Mouse (Mus musculus) cerebellum, adult 18-20 months (tissue): ENCODE measurements around the gene D8Ertd738e.
"Not testable (repeated sequence)": the region's sequence is repeated elsewhere in the genome, so short reads cannot be mapped to it uniquely, and the experiment has no call there.

Experiments used
- DNase-seq, 2 experiments: peaks; one replicate each; pipeline ENCODE4 v3.0.0; 2021

The D8Ertd738e gene

DNA sequence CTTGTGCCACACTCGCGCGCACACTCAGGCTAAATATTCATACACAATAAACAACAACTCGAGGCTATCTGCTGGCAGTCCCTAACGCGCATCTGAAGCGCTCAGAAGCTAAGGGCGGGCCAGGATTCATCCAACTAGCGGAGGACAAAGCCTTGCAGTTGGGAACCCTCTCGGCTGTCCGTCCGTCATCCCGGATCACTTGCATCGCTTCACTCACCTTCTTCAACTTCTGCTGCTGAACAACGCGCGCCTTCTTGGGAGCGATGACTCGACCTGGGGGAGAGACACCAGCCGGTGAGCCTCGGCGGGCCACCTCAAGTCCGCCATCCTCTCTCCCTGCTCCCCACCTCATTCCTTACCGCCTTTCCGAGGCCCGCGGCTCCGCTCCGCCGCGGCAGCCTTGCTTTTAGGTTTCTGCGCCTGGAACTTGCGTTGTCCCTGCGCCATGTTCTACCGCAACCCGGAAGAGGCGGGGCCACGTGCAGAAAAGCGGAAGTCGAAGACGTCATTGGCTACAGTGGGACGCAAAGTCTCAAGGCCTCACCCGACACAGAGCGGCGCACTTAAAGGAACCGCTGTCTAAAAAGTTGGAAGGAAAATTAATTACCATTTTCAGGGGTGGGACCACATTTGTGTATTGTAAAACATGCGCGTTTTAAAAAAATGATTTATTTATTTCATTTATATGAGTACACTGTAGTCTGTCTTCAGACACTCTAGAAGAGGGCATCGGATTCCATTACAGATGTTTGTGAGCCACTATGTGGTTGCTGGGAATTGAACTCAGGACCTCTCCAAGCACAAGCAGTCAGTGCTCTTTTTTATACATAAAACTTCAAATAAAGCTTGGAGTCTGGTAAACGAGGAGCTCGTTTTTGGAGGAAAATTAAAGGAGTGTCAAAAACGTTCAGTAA lies at the start of gene D8Ertd738e:
Gene D8Ertd738e (minus strand): TSS at position 463 of the 914 bp plus-strand sequence.
- peak; percentile 88 for DNase-seq

DNA sequence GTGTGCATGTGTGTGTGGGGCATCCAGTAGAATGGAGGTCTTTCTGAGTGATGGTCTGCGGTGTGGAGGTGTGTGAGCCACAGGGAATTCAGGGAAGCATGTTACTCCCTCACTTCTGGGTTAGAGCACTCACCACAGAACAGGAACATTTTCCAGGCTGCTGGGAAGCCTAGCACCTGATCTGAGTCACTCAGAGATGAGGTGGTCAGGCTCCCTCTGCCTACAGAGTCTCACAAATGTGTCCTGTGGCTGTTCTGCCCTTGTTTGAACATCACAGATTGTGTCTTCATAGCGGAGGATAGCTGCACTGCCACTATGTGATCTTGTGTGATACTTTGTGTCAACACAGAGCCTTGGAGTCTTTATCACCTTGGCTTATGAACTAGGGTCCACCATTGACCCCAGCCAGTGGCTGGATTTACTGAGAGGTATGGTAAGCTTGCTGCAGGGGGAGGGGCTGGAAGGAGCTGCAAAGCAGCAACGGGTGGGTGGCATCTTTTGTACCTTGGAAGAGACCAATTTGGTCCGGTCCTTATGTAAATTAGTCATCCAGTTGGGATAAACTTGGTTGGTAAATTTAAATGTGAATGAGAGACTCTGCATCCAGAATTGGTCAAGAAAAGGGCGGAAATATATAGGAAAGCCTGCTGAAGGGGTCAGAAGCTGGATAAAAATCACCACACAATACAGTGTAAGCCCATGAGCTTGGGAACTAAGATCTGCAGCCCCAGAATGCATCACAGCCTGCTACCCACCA lies 47.7 kb upstream of the D8Ertd738e start:
- DNase-seq = no peak

DNA sequence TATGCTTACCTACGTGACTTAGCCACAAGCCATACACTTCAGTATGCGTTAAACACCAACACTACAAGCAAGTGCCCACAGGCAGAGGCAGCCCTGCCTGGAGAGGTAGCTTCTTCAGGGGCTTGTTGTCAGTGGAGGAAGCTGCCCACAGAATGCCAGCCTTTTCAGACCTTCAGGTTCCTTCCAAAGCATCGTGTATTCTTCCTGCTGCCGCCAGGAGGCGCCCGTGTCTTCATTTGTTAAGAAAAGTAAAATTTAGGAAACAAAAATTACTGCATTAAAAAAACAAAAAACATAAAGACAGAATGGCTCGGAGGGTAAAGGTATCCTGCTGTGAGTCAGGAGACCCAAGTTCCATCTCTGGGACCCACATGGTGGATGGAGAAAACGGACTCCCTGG lies 42.2 kb upstream of the D8Ertd738e start:
- peak; percentile 69 to 89 for DNase-seq

DNA sequence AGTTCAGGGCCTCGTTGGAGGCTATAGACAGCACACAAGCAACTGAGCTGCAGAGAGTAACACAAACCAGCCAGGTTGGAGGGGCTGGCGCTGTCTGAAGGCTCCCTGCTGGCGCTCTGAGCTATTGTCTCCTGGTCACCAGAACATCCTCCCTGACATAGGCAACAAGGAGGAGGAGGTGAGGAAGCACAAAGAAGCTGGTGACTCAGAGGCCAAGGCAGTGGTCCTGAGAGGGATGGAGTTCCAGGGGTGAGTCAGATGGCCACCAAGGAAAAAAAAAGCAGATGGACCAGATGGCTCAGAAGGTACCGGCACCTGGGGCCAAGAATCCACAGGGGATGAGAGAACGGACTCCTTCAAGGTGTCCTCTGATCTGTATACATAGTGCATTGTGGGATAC lies 41.6 kb upstream of the D8Ertd738e start:
- DNase-seq = peak; percentile 68 to 69

DNA sequence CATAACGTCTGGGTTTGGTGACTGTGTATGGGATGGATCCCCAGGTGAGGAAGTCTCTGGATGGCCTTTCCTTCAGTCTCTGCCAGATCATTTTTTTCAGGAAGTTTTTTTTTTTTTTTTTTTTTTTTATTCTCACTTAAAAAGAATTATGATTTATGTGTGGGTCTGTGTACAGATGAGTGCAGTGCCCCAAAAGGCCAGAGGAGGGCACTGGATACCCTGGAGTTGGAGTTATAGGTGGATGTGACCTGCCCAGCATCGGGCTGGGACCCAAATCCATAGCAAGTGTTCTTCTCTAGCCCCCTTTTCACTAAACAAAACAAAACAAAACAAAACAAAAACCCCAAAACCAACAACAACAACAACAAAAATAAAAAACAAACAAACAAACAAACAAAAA lies 39.4 kb upstream of the D8Ertd738e start:
- peak; percentile 52 to 53 for DNase-seq

DNA sequence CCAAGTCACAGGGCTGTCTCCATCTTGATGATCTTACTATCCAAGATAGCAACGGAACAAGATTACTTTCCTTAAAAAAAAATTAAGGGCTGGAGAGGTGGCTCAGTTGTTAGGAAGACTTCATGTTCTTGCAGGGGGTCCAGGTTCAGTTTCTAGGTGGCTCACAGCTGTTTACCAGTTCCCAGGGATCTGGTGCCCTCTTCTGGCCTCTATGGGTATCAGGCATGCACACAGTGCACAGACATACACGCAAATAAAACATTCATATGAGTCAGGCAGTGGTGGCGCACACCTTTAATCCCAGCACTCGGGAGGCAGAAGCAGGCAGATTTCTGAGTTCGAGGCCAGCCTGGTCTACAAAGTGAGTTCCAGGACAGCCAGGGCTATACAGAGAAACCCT lies 36.1 kb upstream of the D8Ertd738e start:
- DNase-seq = not testable (repeated sequence)

DNA sequence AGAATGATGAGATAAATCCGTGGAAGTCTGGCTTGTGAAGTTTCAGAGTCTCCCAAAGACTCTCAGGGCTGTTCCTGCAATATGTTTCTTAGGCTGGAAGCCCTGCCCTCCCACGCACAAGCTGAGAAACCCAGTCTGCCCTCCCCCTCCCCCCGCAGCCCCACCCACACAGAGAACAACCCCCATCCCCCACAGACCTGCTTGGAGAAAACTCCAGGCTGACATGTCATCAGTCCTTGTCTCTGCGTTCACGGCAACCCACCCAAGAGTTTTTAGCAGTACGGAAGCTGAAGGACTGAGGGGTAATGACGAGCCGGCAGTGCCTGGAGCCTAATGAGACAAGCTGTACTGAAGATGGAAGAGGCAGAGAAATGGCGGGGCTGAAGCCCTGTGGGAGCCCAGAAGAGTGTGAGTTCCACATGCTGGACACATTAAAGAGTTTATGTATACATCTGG lies 35.1 kb upstream of the D8Ertd738e start:
- DNase-seq = no peak

DNA sequence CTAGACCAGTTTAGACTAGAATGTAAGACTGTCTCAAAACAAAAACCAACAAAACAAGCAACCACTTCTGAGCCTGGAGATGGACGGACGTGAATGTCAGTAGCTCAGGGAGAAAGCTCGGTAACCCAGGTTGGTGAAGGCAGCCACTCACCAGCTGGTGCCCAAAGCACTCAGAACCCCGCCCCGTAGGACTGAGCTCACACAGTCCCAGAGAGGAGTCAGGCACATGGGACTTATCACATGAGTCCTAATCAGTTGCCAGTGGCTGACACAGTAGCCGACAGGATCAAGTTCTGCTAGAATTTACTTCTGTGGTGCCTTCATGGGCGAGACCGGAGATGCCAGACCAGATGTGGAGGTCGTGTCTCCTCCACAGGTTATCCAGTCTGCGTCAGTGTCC lies 31.3 kb upstream of the D8Ertd738e start:
- DNase-seq = no peak

DNA sequence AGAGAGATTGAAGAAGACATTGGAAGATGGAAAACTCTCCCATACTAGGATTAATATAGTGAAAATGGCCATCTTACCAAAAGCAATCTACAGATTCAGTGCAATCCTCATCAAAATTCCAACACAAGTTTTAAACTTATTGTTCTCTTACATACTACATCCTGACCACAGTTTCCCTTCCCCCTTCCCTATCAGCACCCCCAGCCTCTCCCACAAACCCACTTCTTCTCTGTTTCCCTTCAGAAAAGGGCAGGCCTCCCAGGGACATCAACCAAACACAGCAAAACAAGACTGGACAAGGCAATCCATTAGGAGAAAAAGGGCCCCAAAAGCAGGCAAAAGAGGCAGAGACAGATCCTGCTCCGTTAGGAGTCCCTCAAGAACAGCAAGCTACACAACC lies 26.9 kb upstream of the D8Ertd738e start:
- DNase-seq = no peak

DNA sequence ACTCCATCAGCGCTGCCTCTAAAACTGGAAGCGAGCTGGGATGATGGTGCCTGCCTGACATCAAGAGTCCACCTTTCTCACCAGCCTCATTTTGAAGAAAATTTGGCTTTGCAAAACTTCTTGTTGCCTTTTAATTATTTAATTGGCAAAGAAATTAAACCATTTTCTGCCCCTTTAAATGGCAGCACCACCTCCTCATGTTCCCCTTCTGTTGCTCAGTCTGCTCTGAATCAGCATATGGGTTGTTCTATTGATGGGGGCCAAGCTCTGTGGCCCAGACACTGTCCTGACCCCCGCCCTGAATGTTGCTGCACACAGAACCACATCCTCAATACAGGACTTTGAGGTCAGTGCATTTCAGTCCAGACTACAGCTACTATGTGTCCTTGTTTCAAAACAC lies 24.4 kb upstream of the D8Ertd738e start:
- no peak for DNase-seq

DNA sequence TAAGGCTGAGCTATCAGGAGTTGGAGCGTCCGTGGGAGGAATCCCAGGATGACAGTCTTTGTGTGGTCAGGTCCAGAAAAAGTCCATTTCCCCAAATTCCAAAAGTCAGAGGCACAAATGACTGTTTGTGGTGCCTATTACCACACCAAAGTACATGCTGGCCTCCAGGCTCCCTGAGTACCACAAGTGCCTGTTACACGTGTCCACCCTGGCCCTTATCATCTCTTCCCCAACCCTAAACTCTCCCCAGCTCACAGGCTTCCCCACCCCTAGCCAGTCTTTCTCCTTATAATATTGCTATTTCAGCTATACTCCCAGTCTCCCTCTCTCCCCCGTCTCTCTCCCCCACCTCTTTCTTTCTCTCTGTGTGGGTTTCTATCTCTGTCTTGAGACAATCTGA lies 22.8 kb upstream of the D8Ertd738e start:
- no peak for DNase-seq

DNA sequence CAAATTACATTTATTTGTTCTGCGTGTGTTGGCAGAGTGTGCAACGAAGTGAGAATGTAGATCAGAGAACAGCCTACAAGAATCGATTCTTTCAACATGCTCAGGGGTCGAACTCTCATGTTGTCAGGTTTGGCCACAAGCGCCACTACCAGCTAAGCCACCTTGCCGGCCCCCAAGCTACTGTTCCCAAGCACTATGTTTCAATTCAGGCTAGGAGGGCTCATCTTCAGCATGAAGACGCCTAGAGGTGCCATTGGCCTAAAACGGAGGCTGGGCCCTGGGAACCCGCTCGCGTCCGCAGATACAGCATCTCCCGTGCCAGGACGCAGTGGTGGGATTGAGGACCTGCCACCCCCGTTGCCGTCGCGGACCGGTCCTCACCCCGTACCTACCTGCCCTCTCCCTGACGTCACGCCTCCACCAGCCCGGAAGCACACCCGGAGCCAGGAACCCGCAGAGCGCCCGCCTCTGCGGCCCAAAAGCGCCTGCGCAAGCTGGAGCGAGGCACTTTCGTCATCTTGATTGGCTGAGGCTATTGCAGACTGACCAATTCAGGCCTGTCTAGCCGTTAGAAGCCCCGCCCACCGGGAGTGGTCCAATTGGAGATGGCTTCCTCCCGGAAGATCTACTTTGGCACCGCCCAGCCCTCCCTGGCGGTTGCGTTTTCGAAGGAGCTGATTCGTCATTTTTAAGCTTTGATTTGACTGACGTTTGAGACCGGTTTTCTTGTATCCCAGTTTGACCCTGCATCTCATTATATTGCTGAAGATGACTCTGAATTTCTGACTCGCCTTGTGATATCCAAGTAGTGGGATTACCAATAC lies 20.6 kb upstream of the D8Ertd738e start, which contains the start of gene Ccdc130:
Gene Ccdc130 (minus strand): TSS at position 431 of the 824 bp plus-strand sequence.
- DNase-seq = peak; percentile 100

DNA sequence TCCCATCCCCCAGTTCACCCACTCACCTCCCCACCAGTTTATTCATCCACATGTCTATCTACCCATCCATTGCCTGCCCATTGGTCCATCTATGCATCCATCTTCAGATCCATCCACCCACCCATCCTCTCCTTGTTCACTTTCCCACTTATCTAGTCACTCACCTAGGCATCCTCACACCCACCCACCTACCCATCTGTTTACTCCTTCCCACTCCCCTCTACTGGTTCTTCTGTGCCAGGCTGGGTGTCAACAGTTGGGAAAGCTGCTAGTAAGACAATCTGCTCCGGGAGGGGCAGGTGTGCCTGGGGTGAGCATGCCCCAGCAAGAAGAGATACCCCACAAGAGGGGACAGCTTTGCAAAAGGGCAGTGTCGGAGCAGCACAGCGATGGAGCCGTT lies 11.6 kb upstream of the D8Ertd738e start:
- DNase-seq = no peak

DNA sequence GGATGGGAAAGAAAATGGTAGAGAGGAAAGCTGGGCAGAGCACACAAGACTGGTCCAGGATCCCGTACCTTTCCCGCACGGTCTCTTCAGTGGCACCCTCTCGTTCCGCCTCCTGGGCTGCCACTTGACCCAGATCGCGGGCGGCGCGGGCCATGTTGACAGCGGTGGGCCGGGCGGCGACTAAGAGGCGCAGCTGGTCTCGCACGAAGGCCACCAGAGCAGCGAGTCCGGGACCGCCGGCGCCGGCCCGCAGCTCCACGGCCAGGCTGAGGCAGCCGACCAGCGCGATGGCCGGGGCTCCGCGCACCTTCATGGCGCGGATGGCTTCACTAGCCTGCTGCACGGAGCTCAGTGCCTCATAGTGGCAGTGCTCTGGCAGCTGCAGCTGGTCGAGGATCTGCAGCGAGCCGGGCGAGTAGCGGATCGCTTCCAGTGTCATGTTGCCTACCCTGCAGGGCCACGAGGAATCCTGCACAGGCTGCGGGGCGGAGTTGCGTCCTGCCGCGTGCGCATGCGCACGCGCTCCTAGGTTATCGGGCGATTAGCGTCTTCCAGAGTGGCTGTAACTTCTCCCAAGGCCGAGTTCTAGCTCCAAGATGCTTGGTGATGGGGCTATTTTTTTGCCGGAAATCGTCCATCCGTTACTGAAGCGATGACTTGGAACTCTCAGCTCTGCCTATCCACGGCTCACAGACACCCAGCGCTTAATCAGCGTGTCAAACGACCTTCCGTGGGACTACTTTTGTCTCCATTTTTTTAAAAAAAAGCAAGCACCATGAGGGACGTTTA lies 7.5 kb upstream of the D8Ertd738e start, which contains the start of gene Mri1:
Gene Mri1 (minus strand): TSS at position 505 of the 789 bp plus-strand sequence.
- DNase-seq = peak; percentile 81 to 83

DNA sequence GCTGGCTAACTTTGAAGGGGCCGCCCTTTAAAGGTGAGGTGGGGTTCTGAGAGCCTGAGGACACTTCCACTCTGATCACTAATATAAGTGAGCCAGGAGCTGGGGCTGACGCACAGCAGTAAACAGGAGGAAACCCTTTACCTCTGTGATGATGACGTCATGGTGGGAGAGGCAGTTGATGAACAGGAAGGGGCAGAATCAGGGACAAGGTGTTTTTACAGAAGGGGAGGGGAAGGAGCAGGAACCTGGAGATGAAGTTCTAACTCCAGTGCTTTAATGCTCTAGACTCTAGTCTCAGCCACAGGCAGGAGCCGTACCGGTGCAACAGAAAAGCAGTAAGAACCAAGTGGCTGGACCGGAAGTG lies 6.9 kb upstream of the D8Ertd738e start:
- peak in 1 of 2 experiments; percentile 30 for DNase-seq

DNA sequence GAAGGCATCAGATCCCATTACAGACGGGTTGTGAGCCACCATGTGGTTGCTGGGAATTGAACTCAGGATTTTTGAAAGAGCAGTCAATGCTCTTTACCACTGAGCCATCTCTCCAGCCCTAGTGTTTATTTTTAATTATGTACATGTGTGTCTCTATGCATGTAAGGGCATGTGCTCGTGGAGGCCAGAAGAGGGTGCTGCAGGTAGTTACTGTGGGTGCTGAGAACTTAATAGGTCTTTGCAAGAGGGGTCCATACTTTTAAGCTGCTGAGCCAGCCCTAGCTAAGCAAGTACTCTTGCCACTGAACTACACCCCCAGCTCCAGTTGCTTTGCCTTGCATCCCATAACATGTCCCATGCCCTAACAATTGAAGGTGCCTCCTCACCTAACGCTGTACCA lies 6.3 kb upstream of the D8Ertd738e start:
- no peak for DNase-seq

DNA sequence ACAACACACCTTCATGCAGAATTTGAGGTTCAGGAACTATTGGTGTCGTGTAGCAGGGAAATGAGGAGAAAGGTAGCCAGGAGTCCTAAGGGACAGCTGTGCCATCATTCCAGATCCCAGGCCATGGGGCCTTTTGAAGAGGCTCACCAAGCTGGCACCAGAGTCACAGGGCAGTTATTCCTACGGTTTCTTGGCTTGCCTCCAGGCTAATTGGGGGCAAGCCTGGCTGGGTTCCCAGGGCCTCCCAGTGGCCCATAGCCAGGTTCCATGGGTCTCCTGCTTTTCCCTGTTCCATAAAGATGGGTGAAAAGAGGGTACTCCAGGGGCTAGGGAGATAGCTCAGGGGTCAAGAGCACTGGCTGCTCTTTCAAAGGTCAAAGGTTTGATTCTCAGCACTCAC lies 7.7 kb downstream of the D8Ertd738e start:
- no peak for DNase-seq

DNA sequence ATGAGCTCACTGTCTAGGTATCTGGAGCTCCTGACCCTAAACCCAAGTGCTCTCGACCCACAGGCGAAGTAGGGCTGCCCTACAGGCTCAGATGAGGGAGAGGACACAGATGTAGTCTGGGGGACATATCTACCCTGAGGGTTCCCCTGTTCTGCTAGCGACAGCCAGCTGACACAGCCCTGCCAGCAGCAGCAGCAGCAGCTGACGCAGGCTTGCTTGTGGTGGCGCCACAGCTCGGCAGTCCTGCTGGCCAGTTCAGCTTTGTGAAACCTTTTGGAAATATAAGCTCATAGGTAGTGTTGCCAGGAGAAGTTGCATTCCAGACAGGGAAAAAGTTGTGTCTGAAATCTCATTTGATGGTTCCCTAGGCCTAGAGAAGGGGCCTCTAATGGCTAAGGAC lies 8.4 kb downstream of the D8Ertd738e start:
- DNase-seq = no peak

DNA sequence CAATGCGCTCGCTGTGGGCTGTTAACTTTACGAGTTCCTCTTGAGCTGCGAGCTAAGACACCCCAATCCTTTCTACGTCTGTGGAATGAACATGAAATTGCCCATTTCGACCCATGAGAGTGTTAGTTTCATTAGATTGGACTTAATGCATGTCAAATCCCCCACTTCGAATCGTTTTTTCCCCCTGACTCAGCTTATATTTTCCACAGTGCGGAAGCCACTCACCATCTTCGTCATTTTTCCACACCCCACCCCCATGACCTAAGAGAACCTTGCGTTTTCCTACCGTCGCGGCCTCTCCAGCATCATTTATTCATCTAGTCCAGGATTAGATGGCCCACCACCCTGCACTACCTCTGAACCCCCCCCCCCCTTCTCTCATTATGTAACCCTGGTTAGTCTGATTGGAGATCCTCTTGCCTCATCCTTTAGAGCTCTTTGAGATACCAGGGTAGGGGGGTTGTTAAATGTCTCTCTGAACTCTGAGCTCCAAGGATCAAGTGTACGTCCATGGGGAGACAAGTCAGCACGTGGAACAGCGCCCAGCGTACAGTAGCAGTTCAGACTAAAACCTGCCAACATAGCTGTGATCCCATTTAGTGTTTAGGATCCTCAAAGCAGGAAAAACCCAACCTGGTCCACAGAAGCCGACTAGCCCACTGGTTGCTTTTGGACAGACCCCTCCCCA lies 11.8 kb downstream of the D8Ertd738e start:
- no peak for DNase-seq

DNA sequence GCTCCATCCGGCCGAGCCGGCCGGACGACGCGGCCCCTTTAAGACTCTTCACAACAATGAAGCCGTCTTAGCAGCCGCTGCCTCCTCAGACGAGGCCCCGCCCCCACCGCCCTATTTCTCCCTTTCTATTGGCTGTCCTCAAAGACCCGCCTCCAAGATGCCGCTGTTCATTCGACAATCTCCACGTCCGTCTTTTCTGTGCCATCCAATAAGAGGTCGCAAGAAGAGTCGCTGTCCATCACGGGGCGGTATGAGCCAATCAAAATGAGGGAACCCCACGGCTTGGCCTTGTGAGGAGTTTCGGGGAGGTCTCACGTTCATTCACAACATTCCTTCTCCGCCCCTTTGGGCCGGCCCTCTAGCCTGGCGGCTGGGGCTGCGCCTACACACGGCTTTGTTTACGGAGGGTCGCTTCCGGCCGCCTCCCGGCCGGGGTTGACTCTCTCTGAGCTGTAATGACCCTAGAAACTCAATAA lies 12.5 kb downstream of the D8Ertd738e start, which contains the start of gene Zswim4:
Gene Zswim4 (minus strand): TSS at position 58 of the 476 bp plus-strand sequence.
- DNase-seq = peak; percentile 98 to 99

DNA sequence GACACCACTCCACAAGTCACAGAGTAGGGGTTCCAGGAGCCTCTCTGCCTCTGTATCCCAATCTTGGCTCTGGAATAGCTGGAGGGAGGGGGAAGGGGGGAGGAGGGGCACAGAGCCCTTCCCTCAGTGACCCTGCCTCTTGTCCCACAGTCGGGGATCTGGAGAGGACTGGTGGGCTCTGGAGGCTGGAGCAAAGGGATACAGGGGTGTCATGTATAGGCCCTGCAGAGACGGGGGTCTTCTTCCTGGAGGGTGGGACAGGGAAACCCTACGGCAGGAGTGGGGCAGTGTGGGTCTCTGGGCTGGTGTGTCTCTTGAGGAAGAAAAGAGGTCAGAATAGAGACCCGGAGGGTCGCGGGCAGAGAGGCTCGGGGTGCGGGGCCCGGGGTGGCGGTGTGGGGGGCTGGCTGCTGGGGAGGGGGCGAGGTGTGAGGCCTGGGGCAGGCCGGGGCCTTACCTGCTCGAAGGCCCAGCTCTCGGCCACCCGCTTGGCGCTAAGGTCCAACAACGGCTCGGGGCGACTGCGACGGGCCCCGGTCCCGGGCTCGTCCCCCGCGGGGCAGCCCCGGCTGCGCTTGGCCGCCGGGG lies 13.0 kb downstream of the D8Ertd738e start:
- no peak for DNase-seq
